Mouse (Mus musculus) lung, embryonic 14.5 days (tissue): ENCODE results near the gene Ptges3. TPM values are rescaled to one million over a fixed set of nuclear protein-coding genes. Genes with fewer than 3 reads are reported as not detected.

ENCODE experiments used
- ATAC-seq: fragments of 200-750 bp; cut with Nextera tagmentation; 2 replicates; pipeline ENCODE4 v1.8.0; 2017; ENCODE audit warnings: mild to moderate bottlenecking, moderate TSS enrichment, moderate library complexity; ENCODE audit not compliant: insufficient read depth
- DNase-seq: peaks from one replicate; pipeline ENCODE4 v3.0.0-alpha.2; 2015
- H3K27ac ChIP-seq: fragments of 300-500 bp; sonication (generic); 2 replicates; pipeline ENCODE4 v1.5.1; 2014; ENCODE audit warnings: low read depth, mild to moderate bottlenecking, moderate library complexity
- H3K27me3 ChIP-seq: fragments of 300-500 bp; sonication (generic); 2 replicates; pipeline ENCODE4 v1.6.1; 2014; ENCODE audit warnings: low read length, control low read depth; ENCODE audit not compliant: insufficient read depth
- H3K36me3 ChIP-seq: fragments of 300-500 bp; sonication (generic); 2 replicates; pipeline ENCODE4 v1.6.1; 2014; ENCODE audit warnings: control low read depth; ENCODE audit not compliant: insufficient read depth
- H3K4me1 ChIP-seq: fragments of 300-500 bp; sonication (generic); 2 replicates; pipeline ENCODE4 v1.6.1; 2014; ENCODE audit warnings: antibody characterized with exemption, control low read depth; ENCODE audit not compliant: insufficient read depth
- H3K4me2 ChIP-seq: fragments of 300-500 bp; sonication (generic); 2 replicates; pipeline ENCODE4 v1.6.1; 2014; ENCODE audit warnings: mild to moderate bottlenecking
- H3K4me3 ChIP-seq: fragments of 300-500 bp; sonication (generic); 2 replicates; pipeline ENCODE4 v1.5.1; 2014; ENCODE audit warnings: low read depth, low read length
- H3K9ac ChIP-seq: fragments of 300-500 bp; sonication (generic); 2 replicates; pipeline ENCODE4 v1.6.1; 2014
- H3K9me3 ChIP-seq: fragments of 300-500 bp; sonication (generic); 2 replicates; pipeline ENCODE4 v1.6.1; 2016; ENCODE audit warnings: low read depth, low read length, control low read depth
- CTCF ChIP-seq: IDR thresholded peaks from 2 replicates; pipeline ENCODE4 v1.5.1; 2016; ENCODE audit warnings: antibody characterized with exemption, low read depth
- WGBS: fragments of 180-500 bp; shearing (Covaris S2); extraction: QIAGEN DNeasy Blood & Tissue Kit; methylation state at CpG from one replicate; pipeline ENCODE4 v1.1.7; 2014; 5-methylcytosine and 5-hydroxymethylcytosine counted together
- polyA plus RNA-seq: library from polyadenylated mRNA; unstranded; fragments of >200 nt; fragmentation: Nextera tagmentation; extraction: Ambion mirVana; gene quantifications from 2 replicates; pipeline ENCODE4 v1.2.1, GENCODE M21; 2014

Gene Ptges3
- polyA plus RNA-seq, 1 experiment from 2014 or later, result 548 TPM

DNA sequence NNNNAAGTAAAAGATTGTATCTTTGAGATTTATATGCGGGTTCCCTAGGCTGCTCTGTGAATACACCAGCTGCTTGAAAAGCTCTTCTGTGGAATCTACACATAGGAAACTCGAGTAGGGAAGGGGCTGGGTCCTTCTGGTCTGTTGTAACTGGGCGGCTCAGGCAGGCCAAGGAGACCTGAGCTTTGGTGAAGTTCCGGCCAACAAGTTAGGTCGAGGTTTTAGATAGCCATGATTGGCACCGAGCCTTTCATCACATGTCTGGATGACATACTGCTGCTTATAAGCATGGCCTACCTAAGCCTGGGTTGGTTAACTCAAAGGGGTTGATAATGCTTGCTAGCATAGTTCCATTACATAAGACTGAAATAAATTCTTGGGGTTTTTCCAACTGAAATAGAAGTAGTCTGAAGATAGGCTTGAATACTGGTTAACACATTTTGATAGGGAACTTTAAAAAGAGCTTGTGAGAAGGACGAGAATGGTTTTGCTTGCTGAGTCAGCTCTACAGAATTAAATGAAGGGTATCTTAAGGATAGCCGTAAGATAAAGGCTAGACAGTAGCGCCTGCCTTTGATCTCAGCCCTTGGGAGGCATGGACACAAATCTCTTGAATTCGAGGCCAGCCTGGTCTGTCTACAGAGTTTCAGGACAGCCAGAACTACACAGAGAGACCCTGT lies 21.9 kb upstream of the Ptges3 start:
- DNase-seq, result peak; percentile 63
- Histone ChIP-seq H3K27me3 (no peaks in the 10 kb centered on the region), H3K27ac (peak overlapping the region; percentile 98), H3K9ac (peak overlapping the region; percentile 96), H3K4me1 (peaks cover 13% of the 10 kb centered on the region), H3K36me3 (peaks cover 42% of the 10 kb centered on the region), H3K4me3 (peak overlapping the region; percentile 78), H3K4me2 (peak overlapping the region; percentile 87), H3K9me3 (no peaks in the 10 kb centered on the region)
- no peak for ATAC-seq
- WGBS, result 1% methylated on average over 10 of the region's 10 CpGs
- TF ChIP-seq CTCF, result no peak

DNA sequence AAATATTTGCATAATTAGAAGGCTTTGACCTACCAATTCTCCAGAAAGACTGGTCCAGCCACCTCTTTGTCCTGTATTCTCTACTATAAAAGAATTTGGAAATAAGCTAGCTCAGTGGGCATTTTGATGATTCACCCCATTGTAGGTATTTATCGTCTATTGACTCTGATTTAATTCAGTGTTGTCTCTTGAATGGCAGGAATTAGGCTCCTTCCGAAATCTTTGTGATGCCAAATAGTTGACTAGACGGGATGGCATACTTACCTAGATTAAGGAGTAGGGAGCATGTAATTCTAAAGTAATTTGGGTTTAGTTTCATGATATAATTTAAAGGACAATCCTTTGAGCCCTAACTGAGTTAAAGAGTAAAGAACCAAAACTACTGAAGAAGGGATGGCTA lies 20.8 kb upstream of the Ptges3 start:
- Histone ChIP-seq H3K36me3 (peaks cover 52% of the 10 kb centered on the region), H3K27me3 (no peaks in the 10 kb centered on the region), H3K27ac (no peak overlapping the region), H3K4me3 (peak overlapping the region; percentile 20), H3K4me2 (peak overlapping the region; percentile 87), H3K4me1 (peaks cover 13% of the 10 kb centered on the region), H3K9me3 (no peaks in the 10 kb centered on the region), H3K9ac (peak overlapping the region; percentile 20)
- ATAC-seq (no peak), DNase-seq (no peak)
- 74% methylated on average over 3 of the region's 3 CpGs for WGBS
- TF ChIP-seq CTCF, result no peak

DNA sequence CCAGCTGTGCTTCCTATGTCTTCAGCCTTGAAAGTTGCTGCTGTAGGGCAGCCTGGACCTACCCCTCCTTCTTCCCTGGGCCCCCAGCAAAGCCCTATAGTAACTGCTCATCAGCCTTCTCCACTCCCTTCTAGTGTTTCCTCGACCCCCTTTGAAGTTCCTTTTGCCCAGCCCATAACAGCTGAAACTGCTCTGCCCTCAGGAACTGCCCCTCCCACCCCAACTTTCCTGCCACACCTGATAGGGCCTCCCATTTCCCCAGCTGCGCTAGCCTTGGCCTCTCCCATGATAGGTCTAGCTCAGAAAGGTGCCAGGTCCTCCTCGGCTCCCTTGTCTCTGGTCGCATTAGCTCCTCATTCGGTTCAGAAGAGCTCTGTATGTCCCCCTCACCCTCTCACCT lies 19.6 kb upstream of the Ptges3 start:
- Histone ChIP-seq H3K4me2 (peak overlapping the region; percentile 14; the same call in 1 of the 2 replicates), H3K9me3 (no peaks in the 10 kb centered on the region), H3K4me1 (peaks cover 13% of the 10 kb centered on the region), H3K9ac (no peak overlapping the region), H3K36me3 (peaks cover 64% of the 10 kb centered on the region), H3K27ac (no peak overlapping the region), H3K4me3 (no peak overlapping the region), H3K27me3 (no peaks in the 10 kb centered on the region)
- WGBS, result 46% methylated on average over 5 of the region's 5 CpGs
- no peak for ATAC-seq
- no peak for TF ChIP-seq CTCF
- no peak for DNase-seq

DNA sequence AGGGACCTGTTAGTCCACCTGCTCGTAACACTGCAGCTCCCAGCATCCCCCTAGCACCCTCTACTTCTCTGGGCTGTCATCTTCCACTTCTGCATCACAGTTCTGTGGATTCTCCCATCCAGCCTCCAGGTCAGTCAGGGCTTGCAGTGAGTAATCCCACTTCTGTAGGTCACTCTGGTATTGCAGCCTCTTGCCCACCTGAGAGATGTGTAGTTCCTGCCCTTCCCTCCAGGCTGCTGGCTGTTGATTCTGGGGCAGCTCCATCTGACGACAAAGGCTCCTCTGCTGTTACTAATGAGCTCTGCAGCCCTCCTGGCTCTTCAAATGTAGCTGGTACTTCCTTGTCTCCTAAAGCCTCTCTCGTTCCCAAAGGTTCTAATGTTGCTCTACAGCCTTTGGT lies 18.9 kb upstream of the Ptges3 start:
- no peak overlapping the region for H3K27ac ChIP-seq
- DNase-seq (no peak), ATAC-seq (no peak)
- peaks cover 71% of the 10 kb centered on the region for H3K36me3 ChIP-seq
- H3K9me3 ChIP-seq, result no peaks in the 10 kb centered on the region
- H3K4me2 ChIP-seq, result no peak overlapping the region
- no peak overlapping the region; the same call in 1 of the 2 replicates for H3K9ac ChIP-seq
- TF ChIP-seq CTCF, result no peak
- peaks cover 13% of the 10 kb centered on the region for H3K4me1 ChIP-seq
- 70% methylated on average over 3 of the region's 3 CpGs for WGBS
- no peaks in the 10 kb centered on the region for H3K27me3 ChIP-seq
- no peak overlapping the region for H3K4me3 ChIP-seq

DNA sequence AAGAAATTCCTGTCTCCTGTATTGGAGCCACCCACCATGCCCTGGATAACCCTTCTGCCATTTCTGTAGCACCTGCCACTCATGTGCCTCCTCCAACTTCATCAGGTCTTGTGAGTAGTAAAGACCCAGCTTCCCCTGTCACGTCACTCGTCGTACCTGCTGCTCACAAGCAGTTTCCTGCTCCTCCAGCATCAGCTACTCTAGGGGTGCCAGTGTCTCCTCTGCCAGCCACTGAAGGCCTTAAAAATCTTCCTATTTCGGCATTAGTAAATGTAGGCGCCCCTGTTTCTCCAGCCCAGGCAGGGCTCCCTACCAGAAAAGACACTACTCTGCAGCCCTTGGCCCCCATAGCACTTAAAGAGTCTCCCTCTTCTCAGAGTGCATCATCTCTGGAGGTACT lies 18.5 kb upstream of the Ptges3 start:
- Histone ChIP-seq H3K36me3 (peaks cover 76% of the 10 kb centered on the region), H3K4me3 (no peak overlapping the region), H3K4me1 (peaks cover 13% of the 10 kb centered on the region), H3K4me2 (no peak overlapping the region), H3K27ac (no peak overlapping the region), H3K9me3 (no peaks in the 10 kb centered on the region), H3K27me3 (no peaks in the 10 kb centered on the region), H3K9ac (no peak overlapping the region)
- TF ChIP-seq CTCF, result no peak
- no peak for DNase-seq
- WGBS, result 87% methylated on average over 5 of the region's 5 CpGs
- no peak for ATAC-seq

DNA sequence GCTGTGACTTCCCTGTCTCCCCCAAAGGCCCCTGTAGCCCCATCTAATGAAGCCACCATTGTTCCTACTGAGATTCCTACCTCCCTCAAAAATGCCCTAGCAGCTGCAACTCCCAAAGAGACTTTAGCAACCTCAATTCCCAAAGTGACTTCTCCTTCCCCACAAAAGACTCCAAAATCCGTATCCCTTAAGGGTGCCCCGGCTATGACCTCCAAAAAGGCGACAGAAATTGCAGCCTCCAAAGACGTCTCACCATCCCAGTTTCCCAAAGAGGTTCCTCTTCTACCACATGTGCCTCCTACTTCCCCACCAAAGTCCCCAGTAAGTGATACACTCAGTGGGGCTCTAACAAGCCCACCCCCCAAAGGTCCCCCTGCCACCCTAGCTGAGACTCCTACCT lies 17.1 kb upstream of the Ptges3 start:
- peaks cover 13% of the 10 kb centered on the region for H3K4me1 ChIP-seq
- TF ChIP-seq CTCF, result no peak
- H3K4me2 ChIP-seq, result no peak overlapping the region
- peaks cover 89% of the 10 kb centered on the region for H3K36me3 ChIP-seq
- no peaks in the 10 kb centered on the region for H3K27me3 ChIP-seq
- no peak for ATAC-seq
- no peak overlapping the region for H3K4me3 ChIP-seq
- WGBS, result 73% methylated on average over 4 of the region's 4 CpGs
- no peak for DNase-seq
- no peak overlapping the region for H3K9ac ChIP-seq
- no peaks in the 10 kb centered on the region for H3K9me3 ChIP-seq
- H3K27ac ChIP-seq, result no peak overlapping the region

DNA sequence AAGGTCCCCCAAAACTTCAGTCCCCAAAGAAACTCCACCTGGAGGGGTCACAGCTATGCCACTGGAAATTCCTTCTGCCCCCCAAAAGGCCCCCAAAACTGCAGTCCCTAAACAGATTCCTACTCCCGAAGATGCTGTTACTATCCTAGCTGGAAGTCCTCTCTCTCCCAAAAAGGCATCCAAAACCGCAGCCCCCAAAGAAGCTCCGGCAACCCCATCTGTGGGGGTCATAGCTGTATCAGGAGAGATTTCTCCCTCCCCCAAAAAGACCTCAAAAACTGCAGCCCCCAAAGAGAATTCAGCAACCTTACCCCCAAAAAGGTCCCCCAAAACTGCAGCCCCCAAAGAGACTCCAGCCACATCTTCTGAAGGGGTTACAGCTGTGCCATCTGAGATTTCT lies 16.3 kb upstream of the Ptges3 start:
- DNase-seq (no peak), ATAC-seq (no peak)
- Histone ChIP-seq H3K27me3 (no peaks in the 10 kb centered on the region), H3K9ac (no peak overlapping the region; the same call in 1 of the 2 replicates), H3K4me1 (peaks cover 8% of the 10 kb centered on the region), H3K27ac (no peak overlapping the region), H3K4me2 (no peak overlapping the region), H3K9me3 (no peaks in the 10 kb centered on the region), H3K4me3 (no peak overlapping the region), H3K36me3 (peaks cover 96% of the 10 kb centered on the region)
- no peak for TF ChIP-seq CTCF
- 76% methylated on average over 3 of the region's 3 CpGs for WGBS
